Mouse (Mus musculus) liver, embryonic 14.5 days (tissue): ENCODE measurements at regions not wholly inside any gene's neighbourhood (a gene's known extent, or its start where the extent isn't known, plus 50 kb on each side); places are given as distances from the start of the nearest gene placed in this dataset.

ENCODE experiments used
- CTCF ChIP-seq: IDR thresholded peaks from 2 replicates; pipeline ENCODE4 v1.5.1; 2016; ENCODE audit warnings: antibody characterized with exemption, low read depth, control low read depth
- EP300 ChIP-seq: IDR thresholded peaks from 2 replicates; pipeline ENCODE4 v1.6.1; 2016; ENCODE audit warnings: antibody characterized with exemption, low read depth

- no peak for TF ChIP-seq EP300
- no peak for TF ChIP-seq CTCF
Observed at GRCm38 (mm10) chr4:82176723-82177122, 528.8 kb downstream of the Nfib start.
